Mouse (Mus musculus): ENCODE measurements around the gene Hspa12b. TPM values are rescaled to one million over a fixed set of nuclear protein-coding genes. Genes with fewer than 3 reads are reported as not detected.

The Hspa12b gene
- total RNA-seq, 4 experiments from 2014 or later = 5.9 to 8.9 (median 8.3) TPM

DNA sequence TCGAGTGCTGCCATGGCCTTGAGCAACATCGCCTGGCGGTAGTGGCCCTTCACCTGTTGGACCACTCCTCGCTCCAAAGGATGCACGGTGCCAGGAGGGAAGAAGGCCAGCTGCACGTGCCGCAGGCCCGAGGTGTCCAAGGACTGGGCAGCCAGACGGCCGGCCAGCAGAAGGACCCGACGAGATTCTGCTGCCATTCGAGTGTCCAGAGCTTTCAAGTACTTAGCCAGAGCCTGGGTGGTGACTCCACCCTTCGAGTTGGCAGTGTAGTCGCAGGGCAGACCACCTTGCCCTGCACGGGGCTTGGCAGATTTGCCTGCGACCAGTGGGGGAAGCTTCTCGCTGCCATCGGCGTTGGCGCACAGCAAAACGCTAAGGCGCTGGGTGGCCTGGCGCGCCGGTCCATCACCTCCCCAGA lies 51.8 kb downstream of the Hspa12b start:
- no peak for DNase-seq (ENCODE audit: low spot score in 2 of 2)

DNA sequence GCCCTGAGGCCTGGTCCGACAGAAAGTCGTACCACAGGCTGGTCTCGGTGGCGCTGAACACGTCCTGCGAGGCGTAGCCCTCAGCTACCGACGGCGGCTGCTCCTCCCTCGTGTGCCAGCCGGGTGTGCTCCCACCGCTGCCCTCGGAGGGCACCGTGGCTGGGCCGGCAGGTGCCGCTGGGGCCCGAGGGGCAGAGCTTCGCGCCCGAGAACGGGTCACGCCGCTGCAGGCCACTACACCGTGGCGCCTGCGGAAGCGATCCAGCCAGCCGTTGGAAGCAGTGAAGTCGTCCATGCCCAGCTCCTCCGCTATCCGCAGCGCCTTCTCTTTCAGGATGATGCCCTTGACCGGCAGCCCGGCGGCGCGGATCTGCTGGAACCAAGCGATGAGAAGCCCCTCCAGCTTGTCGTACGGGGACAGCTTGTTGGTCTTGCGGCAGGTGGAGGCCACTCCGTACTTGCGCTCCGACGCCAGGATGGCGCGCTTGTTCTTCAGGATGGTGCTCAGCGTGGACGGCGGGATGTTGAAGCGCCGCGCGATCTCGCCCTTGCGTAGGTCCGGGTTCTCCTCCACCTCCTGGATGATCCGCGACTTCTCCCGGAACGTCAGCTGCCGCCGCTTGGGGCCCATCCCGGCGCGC lies 52.3 kb downstream of the Hspa12b start:
- peak; percentile 58 to 66 for DNase-seq (ENCODE audit: low spot score in 2 of 2)

DNA sequence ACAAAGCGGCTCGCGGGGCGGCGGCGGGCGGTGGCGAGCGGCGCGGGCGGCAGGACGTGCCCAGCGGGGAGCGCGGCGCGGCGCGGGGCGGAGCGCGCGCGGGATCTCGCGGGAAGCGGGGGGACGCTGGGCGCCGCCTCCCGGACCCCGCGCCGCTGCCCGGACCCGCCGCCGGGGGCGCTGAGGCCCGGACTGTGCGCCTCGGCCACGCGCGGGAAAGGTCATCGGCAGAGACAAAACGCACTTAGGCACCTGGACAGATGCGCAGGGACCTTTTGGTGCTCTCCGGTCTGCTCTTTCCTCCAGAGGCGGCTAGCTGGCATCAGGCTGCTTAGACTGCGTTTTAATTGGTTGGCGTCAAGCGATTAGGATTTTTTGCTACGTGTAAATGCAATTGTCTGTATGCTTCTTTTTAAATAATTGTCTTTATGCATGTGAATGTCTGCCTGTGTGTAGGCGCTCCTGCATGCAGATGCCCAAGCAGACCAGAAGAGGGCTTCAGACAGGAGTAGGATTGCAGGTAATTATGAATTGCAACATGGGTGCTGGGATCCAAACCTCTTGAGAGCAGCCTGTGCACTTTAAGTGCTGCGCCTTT lies 53.0 kb downstream of the Hspa12b start, which contains the start of gene Cenpb:
Gene Cenpb (minus strand): TSS at position 78 of the 598 bp plus-strand sequence.
- peak; percentile 73 to 77 for DNase-seq (ENCODE audit: low spot score in 2 of 2)

DNA sequence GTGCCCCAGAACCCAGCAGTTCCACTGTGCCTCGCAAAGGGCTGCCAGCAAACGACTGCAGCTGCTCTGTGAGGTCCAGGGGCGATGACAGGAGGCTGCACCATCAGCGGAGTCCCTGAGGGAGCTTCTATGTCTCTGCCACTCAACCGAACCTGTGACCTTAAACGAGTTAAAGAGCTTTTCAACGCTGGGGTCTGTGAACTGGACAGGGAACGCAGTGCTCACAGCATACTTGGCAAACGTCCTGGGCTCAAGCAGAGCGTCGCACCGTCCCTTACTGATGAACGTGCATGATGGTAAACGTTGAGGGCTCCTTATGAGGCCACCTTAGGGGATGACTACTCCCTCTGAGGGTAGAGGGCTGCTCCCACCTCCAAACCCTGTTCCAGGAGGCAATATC lies 59.3 kb downstream of the Hspa12b start:
- DNase-seq (ENCODE audit: low spot score in 2 of 2) = no peak

DNA sequence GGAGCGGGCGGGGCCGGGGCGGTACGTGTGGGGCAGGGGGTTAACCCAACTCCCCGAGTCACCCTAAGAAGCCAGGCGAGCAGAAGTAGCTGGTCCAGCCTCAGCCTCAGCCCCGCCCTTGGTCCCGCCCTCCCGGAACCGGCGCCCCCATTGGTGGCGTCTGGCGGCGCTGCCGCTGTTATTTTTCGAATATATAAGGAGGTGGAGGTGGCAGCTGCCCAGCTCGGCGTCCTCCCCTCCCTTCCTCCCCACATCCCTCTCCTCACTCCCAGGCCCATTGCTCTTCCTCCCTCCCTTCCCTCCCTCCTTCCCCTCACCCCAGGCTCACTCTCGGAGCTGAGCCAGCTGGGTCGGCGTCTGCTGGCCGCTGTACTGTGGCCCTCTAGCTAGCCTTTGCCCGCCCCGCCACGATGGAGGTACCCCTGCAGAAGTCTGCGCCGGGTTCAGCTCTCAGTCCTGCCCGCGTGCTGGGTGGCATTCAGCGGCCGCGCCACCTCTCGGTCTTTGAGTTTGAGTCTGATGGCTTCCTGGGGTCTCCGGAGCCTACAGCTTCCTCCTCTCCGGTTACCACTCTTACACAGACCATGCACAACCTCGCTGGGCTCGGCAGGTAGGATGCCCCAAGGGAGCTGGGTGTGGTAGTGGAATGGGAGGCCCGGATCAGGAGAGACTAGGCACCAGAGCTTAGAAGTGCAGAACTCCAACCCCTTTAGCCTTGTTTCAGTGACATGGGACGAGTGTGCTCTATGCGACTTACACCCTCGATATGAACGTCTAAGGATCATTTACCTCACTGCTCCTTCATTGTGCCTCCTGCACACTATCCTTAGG lies 59.9 kb downstream of the Hspa12b start, which contains the start of the genes Cdc25b and Spef1:
Gene Cdc25b (plus strand): TSS at position 179 of the 831 bp plus-strand sequence.
Gene Spef1 (minus strand): TSS at position 512 of the 831 bp plus-strand sequence.
- peak; percentile 60 to 74 for DNase-seq (ENCODE audit: low spot score in 2 of 2)

DNA sequence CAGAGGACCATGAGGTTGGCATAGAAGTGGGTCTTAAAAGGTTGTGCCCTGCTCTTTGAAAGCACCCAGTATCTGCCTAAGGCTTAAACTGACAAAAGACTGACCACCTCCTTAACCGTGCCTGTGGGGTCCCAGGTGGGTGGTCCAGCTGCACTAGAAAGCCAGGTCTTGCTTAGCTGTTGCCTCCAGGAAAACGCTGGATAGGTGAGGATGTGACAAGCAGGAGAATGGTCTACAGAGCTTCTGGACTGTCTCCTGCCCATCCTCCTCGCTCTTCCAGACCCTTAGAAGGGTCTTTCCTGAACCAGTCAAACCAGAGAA lies 60.5 kb downstream of the Hspa12b start:
- DNase-seq (ENCODE audit: low spot score in 2 of 2) = no peak

DNA sequence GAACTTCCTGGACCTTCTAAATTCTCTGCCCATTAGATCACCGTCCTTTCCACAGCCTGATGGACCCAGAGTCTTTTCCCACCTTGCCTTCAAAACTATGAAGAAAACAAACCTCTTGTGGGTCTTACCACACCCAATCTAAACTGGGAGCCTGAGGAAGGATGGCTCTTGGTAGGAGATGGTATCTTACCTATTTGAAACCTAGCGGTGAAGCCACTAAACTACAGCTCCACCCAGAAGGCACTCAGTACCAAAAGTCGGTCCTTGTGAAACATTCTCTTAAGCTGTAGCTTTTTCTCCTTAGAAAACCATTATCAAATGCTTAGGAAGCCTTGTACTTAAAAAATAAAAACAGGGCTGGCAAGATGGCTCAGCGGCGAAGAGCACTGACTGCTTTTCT lies 61.2 kb downstream of the Hspa12b start:
- no peak for DNase-seq (ENCODE audit: low spot score in 2 of 2)

DNA sequence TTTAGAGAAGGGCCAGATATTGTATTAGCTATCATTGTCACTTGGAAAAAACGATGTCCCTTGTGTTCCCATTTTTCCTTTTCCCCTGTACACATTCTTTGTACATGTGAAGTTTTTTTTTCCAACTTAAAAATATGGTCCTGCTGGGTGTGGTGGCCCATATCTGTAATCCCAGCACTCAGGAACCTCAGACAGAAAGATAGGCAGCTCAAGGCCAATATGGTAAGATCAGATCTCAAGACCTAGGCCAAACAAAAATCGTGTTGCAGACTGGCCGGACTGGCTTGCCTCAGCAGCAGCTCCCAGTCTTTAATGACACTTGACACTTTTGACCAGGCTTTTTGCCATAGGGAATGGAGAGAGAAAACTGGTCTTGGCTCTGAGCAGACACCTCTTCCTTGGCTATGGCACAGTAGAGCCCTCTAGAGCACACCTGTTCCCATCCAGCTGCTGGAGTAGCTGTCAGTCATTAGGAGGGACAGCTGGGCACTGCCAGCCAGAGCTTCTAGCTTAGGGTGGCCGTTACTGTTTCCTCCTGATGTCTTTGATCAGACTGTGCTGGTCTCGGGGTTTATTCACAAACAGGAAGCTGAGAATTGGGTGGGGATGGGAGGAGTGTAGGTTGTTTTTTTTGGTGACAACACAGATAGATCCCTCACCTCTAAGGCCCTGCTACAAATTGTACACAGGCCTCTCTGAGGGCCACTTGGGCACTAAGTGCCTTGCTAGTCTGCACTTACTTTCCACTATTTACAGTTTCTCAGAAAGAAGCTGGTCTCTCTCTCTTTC lies 62.6 kb downstream of the Hspa12b start:
- DNase-seq (ENCODE audit: low spot score in 2 of 2) = no peak

DNA sequence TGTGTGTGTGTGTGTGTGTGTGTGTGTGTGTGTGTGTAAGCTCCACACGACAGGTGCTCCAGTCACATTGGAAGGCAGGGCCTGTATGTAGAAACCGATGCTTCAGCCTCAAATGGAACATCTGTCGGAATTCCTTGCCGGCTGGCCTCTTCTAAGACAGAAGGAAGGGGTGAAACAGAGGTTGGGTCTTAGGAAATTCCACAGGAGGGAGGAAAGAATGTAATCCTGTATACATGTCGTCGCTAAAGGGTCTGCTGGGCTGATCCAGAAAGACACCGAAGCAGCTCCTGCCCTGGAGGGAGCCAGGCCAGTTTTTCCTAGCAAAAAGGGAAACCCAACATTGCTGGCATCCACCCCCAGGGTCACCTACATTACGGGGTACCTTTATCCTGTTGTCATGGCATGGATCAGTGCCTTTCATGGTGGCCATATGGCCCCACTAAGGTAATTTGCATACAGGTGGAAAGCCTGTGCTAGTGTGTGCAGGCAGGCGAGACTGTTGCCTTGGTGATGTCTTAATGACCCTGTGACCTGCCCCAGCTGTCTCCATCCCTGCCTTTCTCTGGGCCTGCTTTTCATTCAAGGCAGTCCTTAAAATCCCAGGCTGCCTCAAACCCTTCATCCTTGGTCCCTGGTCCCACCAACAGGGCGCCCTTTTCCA lies 63.4 kb downstream of the Hspa12b start:
- no peak for DNase-seq (ENCODE audit: low spot score in 2 of 2)

DNA sequence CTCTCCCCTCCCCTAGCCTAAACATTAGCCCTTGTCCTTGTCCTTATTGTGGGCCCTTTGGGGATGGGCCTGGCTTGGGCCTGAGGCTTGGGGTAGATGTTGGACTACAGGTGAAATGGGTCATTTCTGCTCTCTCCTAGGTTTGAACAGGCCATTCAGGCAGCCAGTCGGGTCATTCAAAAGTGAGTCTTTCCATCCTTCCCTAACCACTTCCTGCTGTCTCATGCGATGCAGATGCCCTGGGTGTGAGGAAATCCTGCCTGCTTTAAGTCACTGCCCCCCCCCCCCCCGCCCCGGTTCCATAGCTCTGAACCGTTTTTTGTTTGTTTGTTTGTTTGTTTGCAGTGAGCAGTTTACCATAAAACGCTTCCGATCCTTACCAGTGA lies 63.9 kb downstream of the Hspa12b start:
- no peak for DNase-seq (ENCODE audit: low spot score in 2 of 2)

Other genes starting within 250 kb of the Hspa12b start
- 10 to 100 TPM; 79.2 to 90.2 (median 83.6) TPM for gene 4930402H24Rik, start 220.9 kb upstream of the Hspa12b start, total RNA-seq (2022)
- 100 to 1,000 TPM; 104 to 115 (median 108) TPM for gene Atrn, start 220.8 kb upstream of the Hspa12b start, total RNA-seq (2022)
- 10 to 100 TPM; 52.6 to 58.6 (median 55.9) TPM for gene Gfra4, start 84.2 kb upstream of the Hspa12b start, total RNA-seq (2022)
- gene Adam33, start 63.5 kb upstream of the Hspa12b start, total RNA-seq (2022) = 1 to 10 TPM; 7.0 to 9.8 (median 9.0) TPM
- under 1 TPM; 0.46 to 0.65 (median 0.64) TPM for gene Siglec1, start 40.5 kb upstream of the Hspa12b start, total RNA-seq (2022)
- not detected for gene Gm11037, start 6.2 kb downstream of the Hspa12b start, total RNA-seq (2022)
- 10 to 100 TPM; 84.5 to 96.9 (median 92.6) TPM for gene 1700037H04Rik, start 32.8 kb downstream of the Hspa12b start, total RNA-seq (2022)
- gene Cenpb, start 52.8 kb downstream of the Hspa12b start, total RNA-seq (2022) = 10 to 100 TPM; 73.8 to 80.9 (median 75.8) TPM
- 10 to 100 TPM; 18.3 to 21.9 (median 19.1) TPM for gene Cdc25b, start 59.7 kb downstream of the Hspa12b start, total RNA-seq (2022)
- 1 to 10 TPM; 7.4 to 8.3 (median 8.1) TPM for gene Spef1, start 60.0 kb downstream of the Hspa12b start, total RNA-seq (2022)
- gene Ap5s1, start 79.8 kb downstream of the Hspa12b start, total RNA-seq (2022) = 10 to 100 TPM; 23.9 to 28.5 (median 26.2) TPM
- 1 to 10 TPM; 6.9 to 8.6 (median 7.3) TPM for gene Mavs, start 106.8 kb downstream of the Hspa12b start, total RNA-seq (2022)
- 10 to 100 TPM; 63.3 to 71.3 (median 69.9) TPM for gene Pank2, start 135.2 kb downstream of the Hspa12b start, total RNA-seq (2022)
- gene Rnf24, start 225.6 kb downstream of the Hspa12b start, total RNA-seq (2022) = 10 to 100 TPM; 31.3 to 39.5 (median 34.0) TPM

Data from left cerebral cortex, adult 8-10 months (tissue).